Mouse (Mus musculus): ENCODE results near the gene Sh3pxd2b. TPM values are rescaled to one million over a fixed set of nuclear protein-coding genes. Genes with fewer than 3 reads are reported as not detected.
A peak's percentile ranks its signal among the peaks of the same experiment; 100 is the strongest.

Sh3pxd2b gene
- polyA plus RNA-seq, 1 experiment from 2014 or later: 18.6 TPM

- H3K9me3 ChIP-seq: no peaks in the 10 kb centered on the region
- WGBS: 78% methylated on average over 11 of the region's 11 CpGs
- no peak overlapping the region for H3K4me2 ChIP-seq
- ATAC-seq (ENCODE audit: insufficient read depth, low FRiP score, low read depth): peak; percentile 19; the same call in 1 of the 2 replicates
- no peak overlapping the region for H3K27ac ChIP-seq
- H3K9ac ChIP-seq: no peak overlapping the region
- no peak overlapping the region for H3K4me3 ChIP-seq (replicated peaks)
- no peaks in the 10 kb centered on the region for H3K27me3 ChIP-seq (replicated peaks)
- H3K4me1 ChIP-seq: 0 out of 2 replicates have a peak, but pooled peaks cover 4% of the 10 kb centered on the region
- peaks cover 33% of the 10 kb centered on the region for H3K36me3 ChIP-seq
Measured at GRCm38 (mm10) chr11:32409823-32410562, 62.4 kb downstream of the Sh3pxd2b start.

GRCm38 (mm10) chr11:32420001-32420400, 72.4 kb downstream of the Sh3pxd2b start:
- Histone ChIP-seq H3K36me3 (peaks cover 49% of the 10 kb centered on the region; the same call in 1 of the 2 replicates), H3K4me3 (replicated peaks) (no peak overlapping the region), H3K9me3 (no peaks in the 10 kb centered on the region), H3K4me1 (0 out of 2 replicates have a peak, but pooled peaks cover 5% of the 10 kb centered on the region), H3K9ac (no peak overlapping the region), H3K4me2 (no peak overlapping the region), H3K27me3 (replicated peaks) (no peaks in the 10 kb centered on the region), H3K27ac (no peak overlapping the region)
- ATAC-seq (ENCODE audit: insufficient read depth, low FRiP score, low read depth): no peak
- WGBS: 74% methylated on average over 5 of the region's 5 CpGs

GRCm38 (mm10) chr11:32423311-32423710, 75.7 kb downstream of the Sh3pxd2b start:
- no peak overlapping the region for H3K27ac ChIP-seq
- WGBS: 78% methylated on average over 12 of the region's 12 CpGs
- H3K4me3 ChIP-seq (replicated peaks): no peak overlapping the region
- H3K9me3 ChIP-seq: no peaks in the 10 kb centered on the region
- H3K4me2 ChIP-seq: no peak overlapping the region
- no peak for ATAC-seq (ENCODE audit: insufficient read depth, low FRiP score, low read depth)
- no peaks in the 10 kb centered on the region for H3K27me3 ChIP-seq (replicated peaks)
- H3K9ac ChIP-seq: no peak overlapping the region
- 0 out of 2 replicates have a peak, but pooled peaks cover 5% of the 10 kb centered on the region for H3K4me1 ChIP-seq
- peaks cover 28% of the 10 kb centered on the region; the same call in 1 of the 2 replicates for H3K36me3 ChIP-seq

DNA sequence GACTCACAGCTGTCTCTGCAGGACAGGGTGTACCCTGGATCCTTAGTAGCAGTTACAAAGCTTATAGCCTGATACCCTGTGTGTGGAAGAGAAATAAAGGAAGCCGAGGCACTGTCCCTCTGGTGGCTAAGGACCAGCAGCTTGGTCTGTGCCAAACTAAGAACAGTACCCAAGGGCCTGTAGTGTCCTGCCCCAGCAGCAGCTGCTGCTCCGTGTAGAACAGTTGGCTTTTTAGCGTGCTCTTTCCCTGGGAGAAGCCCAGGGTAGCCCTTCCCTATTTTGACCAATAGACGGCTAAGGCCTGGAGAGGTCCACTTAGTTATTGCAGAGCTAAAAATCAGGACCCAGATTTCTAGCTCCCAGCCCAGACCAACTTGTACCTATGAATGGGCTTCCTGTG, 77.0 kb downstream of the Sh3pxd2b start:
- Histone ChIP-seq H3K4me3 (replicated peaks) (no peak overlapping the region), H3K36me3 (peaks cover 22% of the 10 kb centered on the region; the same call in 1 of the 2 replicates)
- WGBS: 85% methylated on average over 4 of the region's 4 CpGs

DNA sequence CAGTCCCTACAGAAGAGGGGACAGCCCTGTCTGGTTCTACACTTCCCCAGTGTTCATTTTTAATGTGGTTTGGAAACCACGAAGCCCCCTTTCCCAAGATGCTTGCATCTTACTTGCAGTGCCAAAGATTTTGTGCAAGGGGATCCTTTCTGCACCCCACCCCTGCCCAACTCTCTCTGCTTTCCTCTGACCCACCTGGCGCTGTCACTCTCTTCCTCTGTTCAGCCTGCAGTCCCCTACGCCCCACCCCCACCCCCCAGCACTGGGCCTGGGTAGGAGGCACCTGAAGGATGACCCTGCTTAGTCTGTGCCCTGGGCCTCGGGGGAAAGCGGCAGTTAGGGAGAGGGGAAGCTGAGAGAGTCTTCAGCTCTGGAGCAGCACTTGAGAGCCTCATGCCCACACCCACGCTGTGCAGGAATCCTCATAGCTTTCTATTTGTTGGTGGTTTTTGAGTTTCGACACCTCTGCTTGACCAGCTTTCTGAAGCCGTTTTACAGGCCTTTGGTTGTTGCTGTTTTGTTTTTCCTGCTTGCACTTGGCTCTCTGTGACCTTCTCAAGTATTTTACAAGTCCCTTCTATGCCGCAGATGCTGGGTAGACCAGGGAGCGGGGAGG, 77.5 kb downstream of the Sh3pxd2b start:
- H3K4me2 ChIP-seq: no peak overlapping the region
- no peaks in the 10 kb centered on the region for H3K9me3 ChIP-seq
- H3K4me3 ChIP-seq (replicated peaks): no peak overlapping the region
- H3K36me3 ChIP-seq: peaks cover 19% of the 10 kb centered on the region; the same call in 1 of the 2 replicates
- H3K27me3 ChIP-seq (replicated peaks): no peaks in the 10 kb centered on the region
- 68% methylated on average over 10 of the region's 10 CpGs for WGBS
- no peak overlapping the region for H3K27ac ChIP-seq
- 0 out of 2 replicates have a peak, but pooled peaks cover 5% of the 10 kb centered on the region for H3K4me1 ChIP-seq
- no peak overlapping the region for H3K9ac ChIP-seq
- no peak for ATAC-seq (ENCODE audit: insufficient read depth, low FRiP score, low read depth)

More for the DNA sequence above, 77.0 kb downstream of the Sh3pxd2b start:
- H3K9ac ChIP-seq: no peak overlapping the region
- no peaks in the 10 kb centered on the region for H3K9me3 ChIP-seq
- no peak overlapping the region for H3K4me2 ChIP-seq
- ATAC-seq (ENCODE audit: insufficient read depth, low FRiP score, low read depth): no peak
- H3K27me3 ChIP-seq (replicated peaks): no peaks in the 10 kb centered on the region
- H3K27ac ChIP-seq: no peak overlapping the region
- 0 out of 2 replicates have a peak, but pooled peaks cover 5% of the 10 kb centered on the region for H3K4me1 ChIP-seq

- Histone ChIP-seq H3K27me3 (replicated peaks) (no peaks in the 10 kb centered on the region), H3K9ac (no peak overlapping the region), H3K9me3 (no peaks in the 10 kb centered on the region), H3K4me1 (0 out of 2 replicates have a peak, but pooled peaks cover 5% of the 10 kb centered on the region), H3K4me3 (replicated peaks) (no peak overlapping the region), H3K27ac (no peak overlapping the region), H3K36me3 (0 out of 2 replicates have a peak, but pooled peaks cover 10% of the 10 kb centered on the region), H3K4me2 (no peak overlapping the region)
- 77% methylated on average over 7 of the region's 7 CpGs for WGBS
- ATAC-seq (ENCODE audit: insufficient read depth, low FRiP score, low read depth): no peak
Measured at GRCm38 (mm10) chr11:32427537-32427936, 79.9 kb downstream of the Sh3pxd2b start.

- Histone ChIP-seq H3K27me3 (replicated peaks) (no peaks in the 10 kb centered on the region), H3K36me3 (no peaks in the 10 kb centered on the region), H3K9me3 (no peaks in the 10 kb centered on the region), H3K9ac (no peak overlapping the region), H3K4me1 (peaks cover 12% of the 10 kb centered on the region), H3K4me2 (no peak overlapping the region), H3K27ac (peak overlapping the region; percentile 86), H3K4me3 (replicated peaks) (no peak overlapping the region)
- 38% methylated on average over 6 of the region's 6 CpGs for WGBS
- peak; percentile 90 for ATAC-seq (ENCODE audit: insufficient read depth, low FRiP score, low read depth)
Measured at GRCm38 (mm10) chr11:32435410-32436060, 87.9 kb downstream of the Sh3pxd2b start.

DNA sequence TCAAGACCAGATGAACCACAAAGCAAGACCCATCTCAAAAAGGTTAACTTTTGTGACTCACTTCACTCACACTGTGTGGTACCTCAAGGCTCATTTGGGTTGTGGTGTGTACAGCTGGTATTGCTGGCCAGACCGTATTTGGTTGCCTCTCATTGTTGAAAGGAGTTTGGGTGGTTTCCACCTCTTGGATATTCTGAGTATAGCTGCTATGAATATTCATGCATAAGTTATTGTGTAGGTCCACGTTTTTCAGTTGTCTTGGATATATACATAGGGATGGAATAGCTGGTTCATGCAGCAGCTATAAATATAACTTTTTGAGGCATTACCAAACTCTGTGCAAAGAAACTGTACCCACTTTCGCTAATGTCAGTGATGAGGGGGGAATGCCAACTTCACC, 95.0 kb downstream of the Sh3pxd2b start:
- Histone ChIP-seq H3K36me3 (no peaks in the 10 kb centered on the region), H3K4me2 (no peak overlapping the region), H3K4me3 (replicated peaks) (no peak overlapping the region), H3K4me1 (no peaks in the 10 kb centered on the region), H3K27me3 (replicated peaks) (no peaks in the 10 kb centered on the region), H3K9ac (no peak overlapping the region), H3K27ac (no peak overlapping the region), H3K9me3 (no peaks in the 10 kb centered on the region)
- 80% methylated on average over 3 of the region's 3 CpGs for WGBS
- ATAC-seq (ENCODE audit: insufficient read depth, low FRiP score, low read depth): no peak

- H3K9me3 ChIP-seq: no peaks in the 10 kb centered on the region
- no peak overlapping the region for H3K9ac ChIP-seq
- no peak overlapping the region for H3K4me2 ChIP-seq
- no peak overlapping the region for H3K27ac ChIP-seq
- H3K27me3 ChIP-seq (replicated peaks): no peaks in the 10 kb centered on the region
- no peaks in the 10 kb centered on the region for H3K4me1 ChIP-seq
- no peak for ATAC-seq (ENCODE audit: insufficient read depth, low FRiP score, low read depth)
- no peaks in the 10 kb centered on the region for H3K36me3 ChIP-seq
- no peak overlapping the region for H3K4me3 ChIP-seq (replicated peaks)
- WGBS: 53% methylated on average over 1 of the region's 1 CpGs
Measured at GRCm38 (mm10) chr11:32444266-32444665, 96.6 kb downstream of the Sh3pxd2b start.

DNA sequence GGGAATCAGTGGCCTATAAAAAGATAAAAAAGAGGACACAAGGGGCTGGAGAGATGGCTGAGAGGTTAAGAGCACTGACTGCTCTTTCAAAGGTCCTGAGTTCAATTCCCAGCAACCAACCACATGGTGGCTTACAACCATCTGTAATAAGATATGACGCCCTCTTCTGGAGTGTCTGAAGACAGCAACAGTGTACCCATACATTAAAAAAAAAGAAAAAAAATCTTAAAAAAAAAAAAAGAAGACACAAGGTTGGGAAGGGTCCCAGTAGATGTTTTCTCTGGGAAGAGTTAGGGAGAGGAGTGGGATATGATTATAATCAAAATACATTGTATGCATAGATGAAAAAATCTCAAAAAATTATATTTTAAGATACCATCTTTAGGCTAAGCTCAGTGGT, 97.5 kb downstream of the Sh3pxd2b start:
- Histone ChIP-seq H3K4me1 (no peaks in the 10 kb centered on the region), H3K4me3 (replicated peaks) (no peak overlapping the region), H3K9ac (no peak overlapping the region), H3K4me2 (no peak overlapping the region), H3K36me3 (no peaks in the 10 kb centered on the region), H3K27ac (no peak overlapping the region), H3K27me3 (replicated peaks) (no peaks in the 10 kb centered on the region), H3K9me3 (no peaks in the 10 kb centered on the region)
- no peak for ATAC-seq (ENCODE audit: insufficient read depth, low FRiP score, low read depth)
- 69% methylated on average over 1 of the region's 1 CpGs for WGBS

DNA sequence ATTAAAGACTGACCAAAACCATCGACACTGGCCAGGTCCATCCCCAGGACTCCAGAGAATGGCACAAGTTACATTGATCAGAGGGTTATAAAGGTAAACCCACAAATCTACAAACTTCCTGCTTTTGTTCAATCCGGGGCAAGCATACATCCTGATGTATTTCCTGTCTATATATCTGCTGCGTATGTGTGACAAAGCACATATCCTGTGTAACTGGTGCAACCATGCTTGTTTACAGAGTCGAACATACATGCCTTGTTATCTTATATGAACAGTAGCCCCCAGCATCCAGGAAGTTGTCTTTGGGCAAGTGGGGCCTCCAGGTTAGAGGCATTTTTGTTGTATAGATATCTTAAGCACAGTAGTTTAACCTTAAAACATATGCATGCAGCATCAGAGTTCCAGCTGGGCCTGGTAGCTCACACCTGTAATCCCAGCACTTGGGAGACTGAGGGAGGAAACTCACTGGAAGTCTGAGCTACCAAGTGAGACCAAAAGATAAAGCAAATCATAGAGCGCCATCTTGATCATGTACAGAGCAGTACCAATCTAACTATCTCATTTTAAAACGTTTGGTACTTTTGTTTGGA, 98.1 kb downstream of the Sh3pxd2b start:
- Histone ChIP-seq H3K4me2 (no peak overlapping the region), H3K27ac (no peak overlapping the region), H3K4me3 (replicated peaks) (no peak overlapping the region), H3K27me3 (replicated peaks) (no peaks in the 10 kb centered on the region), H3K36me3 (no peaks in the 10 kb centered on the region), H3K4me1 (no peaks in the 10 kb centered on the region), H3K9ac (no peak overlapping the region), H3K9me3 (no peaks in the 10 kb centered on the region)
- WGBS: 73% methylated on average over 6 of the region's 6 CpGs
- no peak for ATAC-seq (ENCODE audit: insufficient read depth, low FRiP score, low read depth)
